Mouse (Mus musculus) testis, postnatal 10 days (tissue): ENCODE measurements at regions not wholly inside any gene's neighbourhood (a gene's known extent, or its start where the extent isn't known, plus 50 kb on each side); places are given as distances from the start of the nearest gene placed in this dataset.
"Not testable (repeated sequence)": the region's sequence is repeated elsewhere in the genome, so short reads cannot be mapped to it uniquely, and the experiment has no call there.

ENCODE experiments used
- DNase-seq: peaks from one replicate; pipeline ENCODE4 v3.0.0; 2021; ENCODE audit warnings: low spot score

GRCm38 (mm10) chr6:6496789-6497188 is 81.7 kb downstream of the Sem1 start:
- DNase-seq = no peak

DNA sequence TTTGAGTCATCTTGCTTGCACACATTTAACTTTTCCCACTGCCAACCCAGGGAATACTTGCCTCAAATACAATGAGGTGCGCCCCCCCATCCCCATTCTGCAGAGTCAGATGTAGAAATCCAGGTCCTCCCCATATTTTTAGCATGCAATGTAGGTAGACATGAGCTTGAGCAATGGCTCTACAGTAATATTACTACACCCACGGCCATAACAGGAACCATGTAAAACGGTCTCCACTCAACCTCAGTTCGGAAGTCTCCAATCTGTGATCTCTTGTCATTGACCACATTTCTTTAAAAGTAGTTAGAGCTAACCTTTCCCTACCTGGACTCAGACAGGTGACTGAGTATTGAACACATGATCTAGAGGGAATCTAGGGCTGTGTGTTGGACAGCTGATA is 82.1 kb downstream of the Sem1 start:
- no peak for DNase-seq

DNA sequence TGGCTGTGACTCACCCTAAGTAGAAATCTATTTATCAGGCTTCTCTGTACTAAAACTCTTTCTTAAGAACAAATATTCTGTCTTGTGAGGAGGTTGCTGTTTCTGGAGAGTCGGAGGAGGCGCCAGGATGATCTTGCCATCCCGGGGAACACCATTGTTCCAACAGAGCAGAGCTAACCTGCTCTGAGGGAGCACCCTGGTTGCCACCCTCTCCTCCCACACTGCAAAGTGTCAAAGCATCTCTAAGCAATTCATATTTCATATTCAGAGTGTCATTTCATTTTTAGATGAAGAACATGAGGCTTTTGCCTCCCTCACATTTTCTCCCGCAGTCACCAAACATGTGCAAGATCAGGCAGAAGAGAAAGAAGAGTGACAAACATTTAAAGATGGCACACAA is 90.3 kb downstream of the Sem1 start:
- DNase-seq = no peak

GRCm38 (mm10) chr6:6481596-6481995 is 96.9 kb downstream of the Sem1 start:
- not testable (repeated sequence) for DNase-seq

GRCm38 (mm10) chr6:6470397-6470796 is 108.1 kb downstream of the Sem1 start:
- no peak for DNase-seq

DNA sequence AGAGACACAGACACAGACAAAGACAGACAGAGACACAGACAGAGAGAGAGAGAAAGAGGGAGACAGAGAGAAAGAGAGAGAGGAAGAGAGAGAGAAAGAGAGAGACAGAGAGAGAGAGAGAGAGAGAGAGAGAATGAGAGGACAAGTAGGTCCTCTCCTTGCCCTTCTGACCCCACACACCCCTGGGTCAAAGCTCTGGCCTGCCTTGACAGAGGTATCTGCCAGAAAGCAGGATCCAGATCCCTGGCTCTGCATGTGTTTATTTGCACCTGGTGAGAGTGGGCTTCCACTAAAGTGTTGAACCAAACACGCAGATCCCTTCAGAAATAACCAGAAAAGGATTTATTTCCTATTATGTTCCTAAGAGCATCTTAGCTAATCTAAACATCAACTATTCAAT is 110.9 kb downstream of the Sem1 start:
- no peak for DNase-seq

DNA sequence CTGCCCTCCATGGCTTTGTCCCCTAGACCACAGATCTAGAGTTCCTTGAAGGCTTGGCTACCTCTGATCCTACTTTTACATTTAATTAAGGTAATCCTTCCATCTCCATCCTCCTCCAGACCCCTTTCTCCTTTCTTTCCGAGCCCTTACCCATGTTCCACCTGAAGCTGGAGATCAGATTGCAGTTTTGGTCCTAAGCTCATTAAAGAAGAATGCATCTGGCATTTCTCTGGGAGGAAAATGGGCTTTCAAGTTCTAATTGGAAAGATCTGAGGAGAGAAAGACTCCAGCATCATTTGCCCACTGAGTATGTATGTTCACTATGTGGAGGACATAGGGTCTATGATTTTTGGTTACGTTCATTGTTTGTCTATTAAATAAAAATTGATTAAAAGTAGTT is 112.2 kb downstream of the Sem1 start:
- DNase-seq = no peak

GRCm38 (mm10) chr6:6463807-6464470 is 114.5 kb downstream of the Sem1 start:
- DNase-seq = no peak

DNA sequence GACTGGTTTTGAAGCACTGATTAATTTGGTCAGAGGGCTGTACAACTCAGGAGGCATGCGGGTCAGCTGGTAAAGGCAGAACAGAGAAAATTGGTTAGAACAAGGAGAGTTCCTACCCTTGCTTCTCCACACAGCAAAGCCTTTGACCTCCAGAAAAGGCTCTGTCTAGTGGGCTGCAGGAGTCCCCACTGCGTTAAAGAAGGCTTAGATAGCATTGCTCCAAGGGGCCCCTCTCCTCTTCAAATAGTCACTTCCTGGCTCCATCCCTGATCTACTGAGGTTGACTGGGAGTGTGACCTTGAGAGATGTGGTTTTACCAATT is 118.6 kb downstream of the Sem1 start:
- no peak for DNase-seq

- no peak for DNase-seq
These were observed 119.2 kb downstream of the Sem1 start for GRCm38 (mm10) chr6:6459006-6459917.

DNA sequence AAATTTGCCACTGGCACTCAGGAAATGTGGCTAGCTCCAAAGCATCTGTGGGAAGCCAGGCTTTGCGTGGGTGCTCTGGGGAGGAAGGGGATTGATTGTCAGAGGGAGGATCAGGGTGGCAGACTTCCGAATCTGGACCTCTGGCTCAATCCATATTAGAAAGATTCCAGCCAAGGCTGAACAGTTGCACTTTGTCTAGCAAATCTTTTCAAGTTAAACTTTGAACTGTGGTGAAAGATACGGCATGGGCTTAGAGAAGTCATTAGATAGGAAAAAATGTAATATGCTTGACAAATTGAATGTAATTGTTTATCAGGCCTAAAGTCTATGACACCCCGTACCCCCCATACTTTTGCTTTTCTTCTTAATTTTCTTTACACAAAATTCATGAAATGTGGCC is 120.7 kb downstream of the Sem1 start:
- no peak for DNase-seq

DNA sequence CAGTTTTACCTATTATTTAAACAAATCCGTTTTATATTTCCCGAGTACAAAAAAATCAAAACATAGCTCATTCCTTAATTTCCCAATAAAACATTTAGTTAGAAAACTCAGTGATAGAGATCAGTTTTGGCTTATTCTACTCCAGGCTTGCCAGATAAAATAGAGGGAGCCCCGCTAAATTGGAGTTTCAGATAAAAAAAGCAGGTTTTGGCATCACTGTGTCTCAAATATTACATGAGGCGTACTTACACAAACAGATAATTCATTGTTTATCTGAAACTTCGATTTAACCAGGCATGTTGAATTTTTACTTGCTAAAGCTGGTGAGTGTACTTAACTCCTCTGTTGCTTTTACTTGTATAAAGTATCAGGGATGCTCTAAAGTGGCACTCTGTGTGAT is 121.5 kb downstream of the Sem1 start:
- no peak for DNase-seq

DNA sequence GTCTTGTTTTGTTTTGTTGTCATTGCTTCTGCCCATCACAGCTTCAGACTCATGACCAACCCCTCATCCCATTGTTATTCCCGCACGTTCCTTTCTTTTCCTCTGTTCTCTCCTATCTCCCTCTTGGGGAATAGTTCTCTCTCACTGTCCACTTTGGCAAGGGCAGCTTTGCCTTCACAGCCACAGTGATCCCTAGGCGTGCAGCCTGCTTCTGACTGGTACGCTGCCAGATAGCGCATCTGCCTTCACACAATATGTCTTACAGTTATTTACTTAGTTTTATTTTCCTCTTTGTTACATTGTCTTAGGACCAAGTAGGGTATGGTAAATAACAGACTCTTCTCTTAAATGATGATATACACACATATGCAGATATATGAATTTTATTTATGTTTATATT is 122.9 kb downstream of the Sem1 start:
- no peak for DNase-seq

GRCm38 (mm10) chr6:6454396-6454795 is 124.1 kb downstream of the Sem1 start:
- DNase-seq = no peak

DNA sequence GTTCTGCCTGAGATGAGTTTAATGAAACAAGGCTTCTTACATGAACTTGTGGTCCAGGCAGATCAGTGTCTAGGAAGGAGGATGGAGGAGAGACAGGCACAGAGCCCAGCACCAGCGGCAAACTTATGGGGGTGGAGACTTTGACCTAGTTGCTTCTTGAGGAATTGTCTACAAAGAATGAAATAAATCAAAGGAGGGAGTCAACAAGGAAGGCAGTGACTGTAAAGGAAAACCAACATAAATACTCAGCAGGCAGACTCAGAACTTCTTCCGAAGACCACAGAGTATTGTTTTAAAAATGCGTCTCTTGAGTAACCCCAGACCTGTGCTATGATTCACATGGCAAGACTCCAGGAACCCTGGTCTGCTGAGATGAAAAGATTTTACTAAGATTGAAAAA is 143.6 kb downstream of the Sem1 start:
- DNase-seq = no peak

DNA sequence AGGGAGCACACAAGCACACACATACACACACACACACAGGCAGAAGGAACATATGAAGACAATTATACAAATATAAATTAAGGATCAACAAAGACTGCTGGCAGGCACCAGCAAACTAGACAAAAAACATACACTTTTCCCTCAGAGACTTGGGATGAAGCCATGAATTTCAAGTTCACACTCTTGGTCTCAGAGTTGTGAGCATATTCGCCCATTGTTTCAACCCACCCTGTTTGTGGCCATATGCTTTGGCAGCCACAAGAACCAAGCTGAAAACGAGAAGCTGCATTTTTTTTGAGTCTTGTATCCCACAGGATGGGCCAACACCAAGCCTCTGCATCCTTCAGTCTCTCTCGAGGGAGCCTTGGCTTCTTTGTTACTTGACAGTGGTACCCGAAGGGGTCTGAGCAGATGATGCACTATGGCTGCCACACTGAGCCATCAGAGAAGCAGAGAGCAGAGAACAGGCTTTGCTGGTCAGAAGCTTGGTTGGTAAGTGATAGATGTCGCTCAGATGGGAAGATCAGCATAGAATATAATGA is 144.1 kb downstream of the Sem1 start:
- no peak for DNase-seq

GRCm38 (mm10) chr6:6433179-6433578 is 145.3 kb downstream of the Sem1 start:
- DNase-seq = no peak

DNA sequence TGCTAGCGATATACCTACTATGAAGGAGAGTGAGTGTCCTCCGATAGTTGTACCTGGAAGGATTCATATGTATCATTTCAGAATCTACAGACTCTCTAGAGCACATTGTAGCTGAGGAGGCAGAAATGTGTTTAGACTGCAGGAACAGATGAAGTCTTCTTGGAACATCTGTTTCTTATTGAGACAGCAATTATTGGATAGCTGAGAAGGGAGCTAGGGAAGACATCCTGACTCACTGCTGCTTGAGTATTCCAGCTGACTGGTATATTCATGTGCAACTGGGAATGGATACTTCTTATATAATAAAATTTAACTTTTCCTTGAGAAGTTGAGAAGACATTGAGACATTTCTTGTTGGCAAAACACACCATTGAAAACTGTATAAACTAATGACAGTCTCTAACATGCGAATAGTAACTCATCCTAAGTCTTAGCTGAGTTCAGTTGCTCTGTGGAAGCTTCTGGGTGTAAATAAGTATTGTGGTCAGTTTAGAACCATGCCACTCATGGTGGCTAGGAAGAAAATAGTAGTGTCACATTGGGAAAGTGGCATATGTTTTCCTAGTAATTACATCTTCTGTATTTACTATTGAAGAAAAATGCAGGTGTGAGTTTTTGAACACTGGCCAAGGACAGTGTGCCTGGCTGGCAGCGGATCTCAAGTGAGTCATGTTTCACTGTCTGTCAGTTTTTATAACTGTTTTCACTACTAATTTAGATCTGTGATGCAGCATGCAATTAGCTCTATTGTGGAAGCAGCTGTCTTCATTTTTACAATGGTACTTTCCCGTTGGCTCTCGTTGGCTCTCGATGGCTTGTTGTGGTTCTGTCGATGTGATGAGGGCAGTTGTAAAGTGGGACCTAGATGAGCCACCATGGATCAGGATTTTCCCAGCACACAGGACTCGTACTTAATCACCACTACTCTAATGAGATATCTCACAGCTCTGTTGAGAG is 163.5 kb downstream of the Sem1 start:
- no peak for DNase-seq

DNA sequence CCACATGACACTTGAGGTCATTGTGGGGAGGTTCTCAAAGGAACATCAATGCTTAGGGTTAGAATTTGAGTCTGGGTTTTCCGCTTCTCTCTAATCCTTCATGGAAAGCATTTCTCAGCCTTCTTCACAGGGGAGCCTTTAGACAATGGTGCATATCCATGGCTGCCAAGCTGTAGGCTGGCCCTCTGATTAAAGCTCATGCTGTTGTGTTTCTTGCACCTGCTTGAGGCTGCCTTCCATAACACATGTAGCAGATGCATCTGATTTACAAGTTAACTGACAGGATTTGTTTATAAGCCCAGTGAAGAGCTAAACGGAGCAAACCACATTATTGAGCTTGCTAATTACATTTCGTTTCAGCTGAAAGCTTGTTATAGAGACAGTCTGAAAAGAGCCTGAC is 180.5 kb downstream of the Sem1 start:
- DNase-seq = no peak

- DNase-seq = no peak
These were observed 172.8 kb upstream of the Slc25a13 start for GRCm38 (mm10) chr6:6389454-6390445.

GRCm38 (mm10) chr6:6388835-6389440 is 172.0 kb upstream of the Slc25a13 start:
- no peak for DNase-seq
